Mouse (Mus musculus): ENCODE data around the gene Ptprm. TPM values are rescaled to one million over a fixed set of nuclear protein-coding genes. Genes with fewer than 3 reads are reported as not detected.

The Ptprm gene
- total and polyA plus RNA-seq, 3 experiments = not detected

DNA sequence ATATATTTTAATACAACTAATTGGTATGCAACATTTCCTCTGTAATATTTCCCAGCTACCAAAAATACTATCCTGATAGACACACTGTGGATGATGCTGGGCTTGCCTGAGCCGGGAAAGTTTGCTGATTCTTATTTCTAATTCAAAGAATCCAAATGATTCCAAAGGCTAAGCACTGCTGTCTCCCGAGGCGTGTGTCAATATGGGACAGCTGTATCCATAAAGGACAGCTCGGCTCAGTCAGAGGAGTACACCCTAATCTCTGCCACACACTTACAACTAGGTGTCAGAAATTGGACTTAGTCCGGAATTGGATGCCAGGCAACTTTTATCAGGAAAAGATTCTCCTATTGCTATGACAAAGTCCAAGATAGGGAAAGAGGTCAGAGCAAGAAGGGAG is 290.6 kb downstream of the Ptprm start:
- H3K4me1 ChIP-seq (ENCODE audit: control insufficient read depth in 1 of 2, insufficient read depth in 2 of 2, low read length in 2 of 2) = no peaks in the 10 kb centered on the region
- DNase-seq (ENCODE audit: low read depth, low spot score) = no peak
- H3K27ac ChIP-seq (ENCODE audit: control insufficient read depth, low read depth, low read length) = no peak overlapping the region
- H3K4me3 ChIP-seq (ENCODE audit: control insufficient read depth in 1 of 2, insufficient read depth in 1 of 2, low read depth in 2 of 2, low read length in 2 of 2) = no peak overlapping the region
- no peak for TF ChIP-seq USF2 (IDR thresholded peaks at IDR 0.05; ENCODE audit: borderline replicate concordance in 1 of 2, insufficient read depth in 1 of 2, low read depth in 1 of 2, low read length in 2 of 2)
- no peak for TF ChIP-seq MAX (IDR thresholded peaks at IDR 0.05; ENCODE audit: low read length)
- no peak for TF ChIP-seq SIN3A (IDR thresholded peaks at IDR 0.05; ENCODE audit: low read length)
- TF ChIP-seq POLR2A (IDR thresholded peaks at IDR 0.05; ENCODE audit: control insufficient read depth in 1 of 2, insufficient read depth in 1 of 2, low read depth in 1 of 2, low read length in 2 of 2, poor library complexity in 1 of 2) = no peak
- no peak for TF ChIP-seq MAFK (IDR thresholded peaks at IDR 0.05; ENCODE audit: borderline replicate concordance, low read depth, low read length)
- no peak for TF ChIP-seq ZC3H11A (IDR thresholded peaks at IDR 0.05; ENCODE audit: low read depth, low read length)
- TF ChIP-seq E2F4 (IDR thresholded peaks at IDR 0.05; ENCODE audit: borderline replicate concordance, low read depth, low read length) = no peak
- TF ChIP-seq NRF1 (IDR thresholded peaks at IDR 0.05; ENCODE audit: insufficient read depth, low read depth, low read length, poor library complexity, severe bottlenecking) = no peak
- no peak for TF ChIP-seq SMC3 (IDR thresholded peaks at IDR 0.05; ENCODE audit: low read depth, low read length)
- no peak for TF ChIP-seq BHLHE40 (IDR thresholded peaks at IDR 0.05; ENCODE audit: borderline replicate concordance, low read depth, low read length)
- TF ChIP-seq ZNF384 (IDR thresholded peaks at IDR 0.05; ENCODE audit: low read depth, low read length) = no peak
- TF ChIP-seq USF1 (IDR thresholded peaks at IDR 0.05; ENCODE audit: low read depth, low read length) = no peak
- TF ChIP-seq TBP (IDR thresholded peaks at IDR 0.05; ENCODE audit: low read depth, low read length) = no peak
- TF ChIP-seq GABPA (IDR thresholded peaks at IDR 0.05; ENCODE audit: low read depth, low read length) = no peak
- H3K9me3 ChIP-seq (replicated peaks; ENCODE audit: insufficient read depth, low read length) = no peaks in the 10 kb centered on the region
- H3K36me3 ChIP-seq (ENCODE audit: control insufficient read depth in 1 of 2, insufficient read depth in 2 of 2, low read length in 2 of 2) = no peaks in the 10 kb centered on the region
- H3K79me2 ChIP-seq (ENCODE audit: control insufficient read depth, insufficient read depth, low read length, poor library complexity) = no peaks in the 10 kb centered on the region
- H3K9ac ChIP-seq (ENCODE audit: control insufficient read depth, low read depth, low read length, poor library complexity, severe bottlenecking) = no peak overlapping the region
- no peaks in the 10 kb centered on the region for H3K27me3 ChIP-seq (ENCODE audit: control insufficient read depth in 1 of 2, insufficient read depth in 2 of 2, low read length in 2 of 2)

GRCm38 (mm10) chr17:67055681-67056080 is 298.6 kb downstream of the Ptprm start:
- Histone ChIP-seq H3K27me3 (ENCODE audit: control insufficient read depth in 1 of 2, insufficient read depth in 2 of 2, low read length in 2 of 2) (no peaks in the 10 kb centered on the region), H3K36me3 (ENCODE audit: control insufficient read depth in 1 of 2, insufficient read depth in 2 of 2, low read length in 2 of 2) (no peaks in the 10 kb centered on the region), H3K9me3 (replicated peaks; ENCODE audit: insufficient read depth, low read length) (no peaks in the 10 kb centered on the region), H3K4me3 (ENCODE audit: control insufficient read depth in 1 of 2, insufficient read depth in 1 of 2, low read depth in 2 of 2, low read length in 2 of 2) (no peak overlapping the region), H3K4me1 (ENCODE audit: control insufficient read depth in 1 of 2, insufficient read depth in 2 of 2, low read length in 2 of 2) (no peaks in the 10 kb centered on the region), H3K79me2 (ENCODE audit: control insufficient read depth, insufficient read depth, low read length, poor library complexity) (no peaks in the 10 kb centered on the region), H3K27ac (ENCODE audit: control insufficient read depth, low read depth, low read length) (no peak overlapping the region), H3K9ac (ENCODE audit: control insufficient read depth, low read depth, low read length, poor library complexity, severe bottlenecking) (no peak overlapping the region)
- no peak for DNase-seq (ENCODE audit: low read depth, low spot score)
- TF ChIP-seq RCOR1 (IDR thresholded peaks at IDR 0.05; ENCODE audit: low read depth, low read length) = no peak
- TF ChIP-seq NELFE (IDR thresholded peaks at IDR 0.05; ENCODE audit: low read depth, low read length) = no peak
- no peak for TF ChIP-seq TCF12 (IDR thresholded peaks at IDR 0.05; ENCODE audit: low read depth, low read length)
- no peak for TF ChIP-seq USF2 (IDR thresholded peaks at IDR 0.05; ENCODE audit: borderline replicate concordance in 1 of 2, insufficient read depth in 1 of 2, low read depth in 1 of 2, low read length in 2 of 2)
- no peak for TF ChIP-seq POLR2AphosphoS5 (IDR thresholded peaks at IDR 0.05; ENCODE audit: borderline replicate concordance, low read depth, low read length)
- no peak for TF ChIP-seq POLR2A (IDR thresholded peaks at IDR 0.05; ENCODE audit: control insufficient read depth in 1 of 2, insufficient read depth in 1 of 2, low read depth in 1 of 2, low read length in 2 of 2, poor library complexity in 1 of 2)
- TF ChIP-seq SIN3A (IDR thresholded peaks at IDR 0.05; ENCODE audit: low read length) = no peak
- no peak for TF ChIP-seq TAL1 (IDR thresholded peaks at IDR 0.05; ENCODE audit: low read length)
- TF ChIP-seq ELF1 (IDR thresholded peaks at IDR 0.05; ENCODE audit: low read depth, low read length) = no peak
- TF ChIP-seq UBTF (IDR thresholded peaks at IDR 0.05; ENCODE audit: borderline replicate concordance, insufficient read depth, low read depth, low read length) = no peak
- TF ChIP-seq JUND (IDR thresholded peaks at IDR 0.05; ENCODE audit: low read depth, low read length) = no peak
- TF ChIP-seq MAZ (IDR thresholded peaks at IDR 0.05; ENCODE audit: low read depth, low read length) = no peak
- no peak for TF ChIP-seq ZKSCAN1 (IDR thresholded peaks at IDR 0.05; ENCODE audit: low read depth, low read length)
- no peak for TF ChIP-seq HCFC1 (IDR thresholded peaks at IDR 0.05; ENCODE audit: low read depth, low read length)
- no peak for TF ChIP-seq MAX (IDR thresholded peaks at IDR 0.05; ENCODE audit: low read length)
- no peak for TF ChIP-seq ZC3H11A (IDR thresholded peaks at IDR 0.05; ENCODE audit: low read depth, low read length)
- no peak for TF ChIP-seq CTCF (IDR thresholded peaks at IDR 0.05 in 2 of 3, conservative IDR thresholded peaks at IDR 0.05 in 1 of 3; ENCODE audit: control insufficient read depth in 1 of 3, insufficient read depth in 1 of 3, low read depth in 2 of 3, low read length in 3 of 3, poor library complexity in 1 of 3, severe bottlenecking in 1 of 3)
- TF ChIP-seq MYC (IDR thresholded peaks at IDR 0.05; ENCODE audit: low read depth, low read length) = no peak
- TF ChIP-seq SMC3 (IDR thresholded peaks at IDR 0.05; ENCODE audit: low read depth, low read length) = no peak
